Mouse (Mus musculus) cerebellum, adult 11-12 months (tissue): ENCODE data around the gene Fbxl7.

Experiments
- DNase-seq: peaks from one replicate; pipeline ENCODE4 v3.0.0; 2022

Gene Fbxl7

GRCm38 (mm10) chr15:26687729-26688128 lies 207.7 kb downstream of the Fbxl7 start:
- no peak for DNase-seq

- DNase-seq, result no peak
These were observed 213.1 kb downstream of the Fbxl7 start for GRCm38 (mm10) chr15:26682279-26682678.

- DNase-seq, result peak; percentile 3
These were observed 222.0 kb downstream of the Fbxl7 start for GRCm38 (mm10) chr15:26673239-26673859.

- DNase-seq, result no peak
These were observed 240.4 kb downstream of the Fbxl7 start for GRCm38 (mm10) chr15:26654988-26655387.

GRCm38 (mm10) chr15:26642563-26642962 lies 252.8 kb downstream of the Fbxl7 start:
- no peak for DNase-seq

GRCm38 (mm10) chr15:26639726-26640125 lies 255.7 kb downstream of the Fbxl7 start:
- DNase-seq, result no peak

GRCm38 (mm10) chr15:26635591-26635990 lies 259.8 kb downstream of the Fbxl7 start:
- no peak for DNase-seq

GRCm38 (mm10) chr15:26628181-26628580 lies 267.2 kb downstream of the Fbxl7 start:
- no peak for DNase-seq

GRCm38 (mm10) chr15:26623242-26623641 lies 272.1 kb downstream of the Fbxl7 start:
- DNase-seq, result no peak

GRCm38 (mm10) chr15:26620279-26620678 lies 275.1 kb downstream of the Fbxl7 start:
- peak; percentile 3 for DNase-seq

GRCm38 (mm10) chr15:26619221-26619620 lies 276.2 kb downstream of the Fbxl7 start:
- DNase-seq, result no peak

- no peak for DNase-seq
These were observed 299.1 kb downstream of the Fbxl7 start for GRCm38 (mm10) chr15:26596239-26596638.

- no peak for DNase-seq
These were observed 315.3 kb downstream of the Fbxl7 start for GRCm38 (mm10) chr15:26579947-26580709.

- DNase-seq, result no peak
These were observed 316.9 kb downstream of the Fbxl7 start for GRCm38 (mm10) chr15:26578500-26578899.

GRCm38 (mm10) chr15:26566076-26566475 lies 329.3 kb downstream of the Fbxl7 start:
- DNase-seq, result no peak

- no peak for DNase-seq
These were observed 341.8 kb downstream of the Fbxl7 start for GRCm38 (mm10) chr15:26553620-26554019.

GRCm38 (mm10) chr15:26533997-26534700 lies 361.2 kb downstream of the Fbxl7 start:
- DNase-seq, result no peak

- no peak for DNase-seq
These were observed 376.2 kb downstream of the Fbxl7 start for GRCm38 (mm10) chr15:26519220-26519631.

GRCm38 (mm10) chr15:26501024-26501423 lies 394.4 kb downstream of the Fbxl7 start:
- DNase-seq, result no peak
